Mouse (Mus musculus) thymus, adult 2 months (tissue): ENCODE data around the gene Lbx1.

Source experiments
- CTCF ChIP-seq: fragments of 200-500 bp; IDR thresholded peaks from 2 replicates; pipeline ENCODE4 v1.5.1; 2012; ENCODE audit warnings: mild to moderate bottlenecking, control low read depth, low read length, moderate library complexity, borderline replicate concordance; ENCODE audit not compliant: control insufficient read depth, poor library complexity, insufficient read depth; ENCODE audit errors: extremely low read depth
- POLR2A ChIP-seq: fragments of 200-500 bp; IDR thresholded peaks from 2 replicates; pipeline ENCODE4 v1.6.1; 2012; ENCODE audit warnings: mild to moderate bottlenecking, low read length, control low read depth, moderate library complexity; ENCODE audit not compliant: control insufficient read depth, poor library complexity, insufficient read depth; ENCODE audit errors: extremely low read depth

- TF ChIP-seq CTCF (no peak), POLR2A (no peak)
These were observed 25.7 kb downstream of the Lbx1 start for GRCm38 (mm10) chr19:45209776-45210422.
